In the genomic region with DNA sequence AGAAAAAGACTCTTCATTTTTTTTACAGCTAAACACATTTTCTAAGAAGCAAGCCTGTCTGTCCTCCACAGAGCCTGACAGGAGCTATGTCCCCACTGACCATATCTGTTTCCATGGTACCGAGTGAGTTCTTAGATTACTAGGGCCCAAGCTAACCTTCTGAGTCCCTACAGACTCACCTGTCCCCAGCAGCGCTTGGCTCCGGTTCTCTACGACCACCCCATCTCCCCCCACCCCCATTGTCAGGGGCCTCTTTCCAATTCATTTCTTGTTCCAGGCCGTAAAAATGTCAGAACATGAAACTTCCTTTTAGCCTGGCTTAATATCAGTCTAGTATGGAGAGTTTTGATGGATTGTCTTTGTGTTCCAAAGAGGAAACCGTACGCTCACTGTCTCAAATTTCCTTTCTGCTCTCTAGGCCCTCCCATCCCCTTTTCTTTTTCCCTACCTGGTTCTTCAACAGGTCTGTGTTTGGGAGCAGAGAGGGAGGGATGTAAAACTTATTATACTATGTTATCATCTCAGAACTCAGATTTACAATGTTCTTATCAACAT, we compare ENCODE assay signal across 10 mouse cellular contexts.
DNase-seq lines count a peak whose midpoint lies in the region; ATAC-seq and TF ChIP-seq lines count a peak whose summit lies in the region.
"Had no signal": no experiment of that assay in that cellular context is flagged by ENCODE, and none has a peak within 500 bp of the region (broad histone marks: within the 10 kb centered on the region; RNA-seq: fewer than 3 reads in every experiment).

No protein-coding gene starts in this region.

- no peaks in the 10 kb centered on the region for H3K9me3 ChIP-seq in forebrain, postnatal 0 days (ENCODE audit: low read length)
- H3K9me3 ChIP-seq in midbrain, embryonic 11.5 days (ENCODE audit: control insufficient read depth, low read length) = no peaks in the 10 kb centered on the region
- H3K9me3 ChIP-seq: liver, embryonic 12.5 days; megakaryocyte, embryonic 14.5 days had no signal

- TF ChIP-seq POLR2A in brain, embryonic 14.5 days (IDR thresholded peaks at IDR 0.05; ENCODE audit: borderline replicate concordance, extremely low read depth, insufficient read depth, insufficient read length, poor library complexity, severe bottlenecking) = no peak

- peak overlapping the region; percentile 79 for H3K9ac ChIP-seq in forebrain, postnatal 0 days
- peak overlapping the region; percentile 25; the same call in 1 of the 2 replicates for H3K9ac ChIP-seq in midbrain, embryonic 11.5 days (ENCODE audit: low read length)
- H3K9ac ChIP-seq: liver, embryonic 12.5 days had no signal

- TF ChIP-seq CTCF in gastrocnemius, adult 2 months (IDR thresholded peaks at IDR 0.05) = no peak
- no peak for TF ChIP-seq CTCF in brain, embryonic 14.5 days (IDR thresholded peaks at IDR 0.05; ENCODE audit: borderline replicate concordance, extremely low read depth, insufficient read depth, insufficient read length)
- TF ChIP-seq CTCF in forebrain, postnatal 0 days (IDR thresholded peaks at IDR 0.05; ENCODE audit: low read depth) = no peak

- H3K4me3 ChIP-seq in gastrocnemius, adult 2 months = no peak overlapping the region
- H3K4me3 ChIP-seq in forebrain, postnatal 0 days (ENCODE audit: low read depth, low read length) = no peak overlapping the region; the same call in 1 of the 2 replicates
- H3K4me3 ChIP-seq in midbrain, embryonic 11.5 days (ENCODE audit: low read depth, low read length) = no peak overlapping the region
- H3K4me3 ChIP-seq: liver, embryonic 12.5 days; megakaryocyte, embryonic 14.5 days had no signal

- no peaks in the 10 kb centered on the region for H3K27me3 ChIP-seq in forebrain, postnatal 0 days (ENCODE audit: insufficient read depth, low read length)
- no peaks in the 10 kb centered on the region for H3K27me3 ChIP-seq in midbrain, embryonic 11.5 days (ENCODE audit: control insufficient read depth, insufficient read depth, low read length)

- H3K36me3 ChIP-seq in forebrain, postnatal 0 days (ENCODE audit: insufficient read depth) = no peaks in the 10 kb centered on the region
- no peaks in the 10 kb centered on the region for H3K36me3 ChIP-seq in midbrain, embryonic 11.5 days (ENCODE audit: control insufficient read depth, insufficient read depth, low read length)
- H3K36me3 ChIP-seq: liver, embryonic 12.5 days had no signal

- H3K4me1 ChIP-seq in forebrain, postnatal 0 days (ENCODE audit: insufficient read depth) = peaks cover 37% of the 10 kb centered on the region
- H3K4me1 ChIP-seq in midbrain, embryonic 11.5 days (ENCODE audit: control insufficient read depth, insufficient read depth, low read length) = peaks cover 33% of the 10 kb centered on the region

- intact Hi-C loops in gastrocnemius, adult 2 months (cut with DNase I) = loop anchor here (5.0 kb wide), 3 partner anchors 75 to 575 kb away; no protein-coding TSS in a partner anchor
- intact Hi-C loops in gastrocnemius, postnatal 14 days (cut with DNase I; ENCODE audit: low total_unique reads) = loop anchor here (5.0 kb wide), 3 partner anchors 370 to 725 kb away; no protein-coding TSS in a partner anchor

- peak overlapping the region; percentile 75 for H3K27ac ChIP-seq in gastrocnemius, adult 2 months
- H3K27ac ChIP-seq in forebrain, postnatal 0 days (ENCODE audit: low read depth, low read length) = peak overlapping the region; percentile 99
- no peak overlapping the region for H3K27ac ChIP-seq in midbrain, embryonic 11.5 days (ENCODE audit: low read depth, low read length)
- H3K27ac ChIP-seq: liver, embryonic 12.5 days had no signal

- H3K4me2 ChIP-seq in forebrain, postnatal 0 days (ENCODE audit: low read depth) = peak overlapping the region; percentile 83
- no peak overlapping the region for H3K4me2 ChIP-seq in midbrain, embryonic 11.5 days
- H3K4me2 ChIP-seq: liver, embryonic 12.5 days had no signal

- DNase-seq in gastrocnemius, adult 2 months = no peak
- DNase-seq in gastrocnemius, postnatal 14 days = no peak
- DNase-seq in brain, embryonic 14.5 days (ENCODE audit: low read depth) = peak; percentile 38
- no peak for DNase-seq in forebrain, postnatal 0 days
- no peak for DNase-seq in midbrain, embryonic 11.5 days (ENCODE audit: low spot score, missing footprints)
- DNase-seq in spleen, adult 18-20 months = no peak
- no peak for DNase-seq in spleen, postnatal 36 days (ENCODE audit: low spot score in 2 of 2)
- no peak for DNase-seq in ovary, adult 18-20 months (ENCODE audit: low spot score)

- WGBS in forebrain, postnatal 0 days = 44% methylated on average over 7 of the region's 7 CpGs
- 72% methylated on average over 7 of the region's 7 CpGs for WGBS in midbrain, embryonic 11.5 days

- no peak for ATAC-seq in forebrain, postnatal 0 days
- ATAC-seq in midbrain, embryonic 11.5 days (ENCODE audit: low FRiP score) = no peak
- ATAC-seq: liver, embryonic 12.5 days had no signal
